Mouse (Mus musculus) Patski (cell line): ENCODE measurements around the gene Tedc1. TPM values are rescaled to one million over a fixed set of nuclear protein-coding genes. Genes with fewer than 3 reads are reported as not detected.
A peak's percentile ranks its signal among the peaks of the same experiment; 100 is the strongest.
"Not testable (repeated sequence)": the region's sequence is repeated elsewhere in the genome, so short reads cannot be mapped to it uniquely, and the experiment has no call there.

Experiments
- ATAC-seq: fragments of 100-300 bp; one replicate; pipeline ENCODE4 v1.8.0; 2021
- CTCF ChIA-PET: fragments of 350-600 bp; sonication (Branson Sonifier 250); formaldehyde crosslinking; loops from one replicate; lab custom pipeline; 2022; ENCODE audit warnings: inconsistent platforms; lab: Charles Lee
- POLR2A ChIA-PET: fragments of 350-600 bp; sonication (Branson Sonifier 250); formaldehyde crosslinking; loops from one replicate; lab custom pipeline; 2022; ENCODE audit warnings: antibody characterized with exemption, inconsistent platforms; lab: Charles Lee
- DNase-seq: peaks from one replicate; pipeline ENCODE4 v3.0.0-alpha.2; 2011; ENCODE audit warnings: low read depth, low spot score
- H3K27me3 ChIP-seq: fragments of 371-371 bp; one replicate; pipeline ENCODE4 v1.5.1; 2021
- CTCF ChIP-seq: fragments of 100-300 bp; IDR thresholded peaks from one replicate; pipeline ENCODE4 v1.5.1; 2021
- in situ Hi-C: fragments of 300-500 bp; cut with MboI; formaldehyde crosslinking; loops from 3 replicates; pipeline ENCODE4 v1.11.1; 2018; ENCODE audit warnings: low pct_unique_long_range_greater_than_20kb, mixed read lengths
- polyA plus RNA-seq: library from polyadenylated mRNA; unstranded; gene quantifications from one replicate; pipeline ENCODE4 v1.2.3, GENCODE M21; 2021

Gene Tedc1
- polyA plus RNA-seq, 1 experiment from 2014 or later: 9.7 TPM

GRCm38 (mm10) chr12:113176960-113177725 lies 20.9 kb downstream of the Tedc1 start:
- no peak for TF ChIP-seq CTCF
- POLR2A ChIA-PET: no interaction called here
- no peaks in the 10 kb centered on the region for H3K27me3 ChIP-seq
- ATAC-seq (no peak), DNase-seq (no peak)
- in situ Hi-C loops: no loop called here
- CTCF ChIA-PET: no interaction called here

GRCm38 (mm10) chr12:113181020-113181419 lies 24.8 kb downstream of the Tedc1 start:
- TF ChIP-seq CTCF: no peak
- CTCF ChIA-PET: no interaction called here
- ATAC-seq: no peak
- no peaks in the 10 kb centered on the region for H3K27me3 ChIP-seq
- POLR2A ChIA-PET: no interaction called here
- DNase-seq: no peak
- in situ Hi-C loops: no loop called here

- ATAC-seq: no peak
- ChIA-PET CTCF (interaction anchor here (1.3 kb wide), 1 partner anchor 24 kb away, joined by 4 read pairs; no protein-coding TSS in a partner anchor), POLR2A (no interaction called here)
- in situ Hi-C loops: no loop called here
- no peaks in the 10 kb centered on the region for H3K27me3 ChIP-seq
- no peak for TF ChIP-seq CTCF
- DNase-seq: no peak
Observed at GRCm38 (mm10) chr12:113184945-113185344, 28.7 kb downstream of the Tedc1 start.

- no peaks in the 10 kb centered on the region for H3K27me3 ChIP-seq
- ChIA-PET POLR2A (no interaction called here), CTCF (interaction anchor here (1.3 kb wide), 1 partner anchor 24 kb away, joined by 4 read pairs; no protein-coding TSS in a partner anchor)
- TF ChIP-seq CTCF: no peak
- DNase-seq (no peak), ATAC-seq (peak; percentile 48)
- in situ Hi-C loops: no loop called here
Observed at GRCm38 (mm10) chr12:113185442-113186291, 29.4 kb downstream of the Tedc1 start, which contains the start of gene Tmem121. TSS of gene Tmem121 (plus strand) at chr12:113185930.

GRCm38 (mm10) chr12:113186326-113187010 lies 30.2 kb downstream of the Tedc1 start:
- in situ Hi-C loops: no loop called here
- POLR2A ChIA-PET: no interaction called here
- TF ChIP-seq CTCF: no peak

GRCm38 (mm10) chr12:113187011-113187375 lies 30.8 kb downstream of the Tedc1 start:
- no peak for DNase-seq
- ATAC-seq: no peak
- no peak for TF ChIP-seq CTCF
- POLR2A ChIA-PET: no interaction called here
- in situ Hi-C loops: no loop called here
- CTCF ChIA-PET: interaction anchor here (1.2 to 1.3 kb wide), 2 partner anchors 19 to 36 kb away, joined by 3 read pairs; no protein-coding TSS in a partner anchor
- no peaks in the 10 kb centered on the region for H3K27me3 ChIP-seq

More at GRCm38 (mm10) chr12:113186326-113187010, 30.2 kb downstream of the Tedc1 start:
- CTCF ChIA-PET: no interaction called here
- no peaks in the 10 kb centered on the region for H3K27me3 ChIP-seq
- DNase-seq: no peak
- no peak for ATAC-seq

- CTCF ChIA-PET: interaction anchor here (1.2 to 1.3 kb wide), 2 partner anchors 20 to 37 kb away, joined by 3 read pairs; no protein-coding TSS in a partner anchor
- in situ Hi-C loops: no loop called here
- H3K27me3 ChIP-seq: no peaks in the 10 kb centered on the region
- ATAC-seq (peak; percentile 48), DNase-seq (no peak)
- TF ChIP-seq CTCF: no peak
- POLR2A ChIA-PET: no interaction called here
Observed at GRCm38 (mm10) chr12:113187584-113188295, 31.5 kb downstream of the Tedc1 start.

GRCm38 (mm10) chr12:113188349-113189055 lies 32.3 kb downstream of the Tedc1 start:
- in situ Hi-C loops: no loop called here
- no peak for DNase-seq
- TF ChIP-seq CTCF: no peak

GRCm38 (mm10) chr12:113193423-113193822 lies 37.2 kb downstream of the Tedc1 start:
- no peaks in the 10 kb centered on the region for H3K27me3 ChIP-seq
- TF ChIP-seq CTCF: no peak
- in situ Hi-C loops: no loop called here
- ATAC-seq (peak; percentile 40), DNase-seq (no peak)
- POLR2A ChIA-PET: no interaction called here
- CTCF ChIA-PET: interaction anchor here (1.8 kb wide), 1 partner anchor 12 kb away, joined by 4 read pairs; no protein-coding TSS in a partner anchor

More at GRCm38 (mm10) chr12:113188349-113189055, 32.3 kb downstream of the Tedc1 start:
- POLR2A ChIA-PET: no interaction called here
- no peak for ATAC-seq
- CTCF ChIA-PET: interaction anchor here (1.2 to 1.3 kb wide), 2 partner anchors 20 to 38 kb away, joined by 3 read pairs; no protein-coding TSS in a partner anchor
- no peaks in the 10 kb centered on the region for H3K27me3 ChIP-seq

GRCm38 (mm10) chr12:113199132-113199531 lies 42.9 kb downstream of the Tedc1 start:
- CTCF ChIA-PET, H3K27me3 ChIP-seq, POLR2A ChIA-PET, ATAC-seq, in situ Hi-C loops, DNase-seq: not testable (repeated sequence)
